Mouse (Mus musculus) intestine, embryonic 14.5 days (tissue): ENCODE measurements around the gene Dnmt3a. TPM values are rescaled to one million over a fixed set of nuclear protein-coding genes. Genes with fewer than 3 reads are reported as not detected.

Experiments
- ATAC-seq: fragments of 200-750 bp; cut with Nextera tagmentation; replicated peaks from 2 replicates; pipeline ENCODE4 v1.8.0; 2017; ENCODE audit warnings: low read depth, moderate number of reproducible peaks, moderate TSS enrichment, moderate library complexity; ENCODE audit not compliant: low FRiP score, low TSS enrichment
- DNase-seq: peaks from one replicate; pipeline ENCODE4 v3.0.0-alpha.2; 2018; ENCODE audit warnings: low spot score
- H3K27ac ChIP-seq: fragments of 300-500 bp; sonication (generic); 2 replicates; pipeline ENCODE4 v1.5.1; 2014; ENCODE audit warnings: low read depth, mild to moderate bottlenecking, control low read depth
- H3K27me3 ChIP-seq: fragments of 300-500 bp; sonication (generic); replicated peaks from 2 replicates; pipeline ENCODE4 v1.6.1; 2014; ENCODE audit warnings: low read length, control low read depth; ENCODE audit not compliant: control insufficient read depth, insufficient read depth
- H3K36me3 ChIP-seq: fragments of 300-500 bp; sonication (generic); 2 replicates; pipeline ENCODE4 v1.6.1; 2014; ENCODE audit warnings: low read length, control low read depth; ENCODE audit not compliant: control insufficient read depth, insufficient read depth
- H3K4me1 ChIP-seq: fragments of 300-500 bp; sonication (generic); replicated peaks from 2 replicates; pipeline ENCODE4 v1.6.1; 2014; ENCODE audit warnings: low read length, control low read depth, mixed read lengths; ENCODE audit not compliant: control insufficient read depth, insufficient read depth
- H3K4me2 ChIP-seq: fragments of 300-500 bp; sonication (generic); 2 replicates; pipeline ENCODE4 v1.6.1; 2014; ENCODE audit warnings: low read length
- H3K4me3 ChIP-seq: fragments of 300-500 bp; sonication (generic); 2 replicates; pipeline ENCODE4 v1.5.1; 2014; ENCODE audit warnings: low read depth, low read length, control low read depth, mixed read lengths
- H3K9ac ChIP-seq: fragments of 300-500 bp; sonication (generic); 2 replicates; pipeline ENCODE4 v1.6.1; 2014; ENCODE audit warnings: mild to moderate bottlenecking, low read length
- H3K9me3 ChIP-seq: fragments of 300-500 bp; sonication (generic); 2 replicates; pipeline ENCODE4 v1.6.1; 2016; ENCODE audit warnings: low read length, control low read depth; ENCODE audit not compliant: control insufficient read depth
- WGBS: fragments of 180-500 bp; shearing (Covaris S2); extraction: QIAGEN DNeasy Blood & Tissue Kit; methylation state at CpG from one replicate; pipeline ENCODE4 v1.1.7; 2014; 5-methylcytosine and 5-hydroxymethylcytosine counted together
- polyA plus RNA-seq: library from polyadenylated mRNA; unstranded; fragments of >200 nt; fragmentation: Nextera tagmentation; extraction: Ambion mirVana; gene quantifications from 2 replicates; pipeline ENCODE4 v1.2.1, GENCODE M21; 2014

The Dnmt3a gene
- polyA plus RNA-seq, 1 experiment from 2014 or later = 69.3 TPM

GRCm38 (mm10) chr12:3955371-3955770 is 149.6 kb downstream of the Dnmt3a start:
- no peak overlapping the region for H3K4me3 ChIP-seq
- no peak overlapping the region for H3K4me2 ChIP-seq
- 27% methylated on average over 10 of the region's 10 CpGs for WGBS
- DNase-seq (peak; percentile 67), ATAC-seq (no peak)
- H3K27me3 ChIP-seq = peaks cover 19% of the 10 kb centered on the region
- 0 out of 2 replicates have a peak, but pooled peaks cover 1% of the 10 kb centered on the region for H3K4me1 ChIP-seq
- H3K9ac ChIP-seq = no peak overlapping the region
- no peaks in the 10 kb centered on the region for H3K9me3 ChIP-seq
- H3K27ac ChIP-seq = no peak overlapping the region
- H3K36me3 ChIP-seq = no peaks in the 10 kb centered on the region

- no peak for ATAC-seq
- Histone ChIP-seq H3K36me3 (no peaks in the 10 kb centered on the region), H3K4me2 (no peak overlapping the region), H3K9me3 (no peaks in the 10 kb centered on the region), H3K27ac (no peak overlapping the region), H3K27me3 (peaks cover 19% of the 10 kb centered on the region), H3K9ac (no peak overlapping the region), H3K4me1 (0 out of 2 replicates have a peak, but pooled peaks cover 5% of the 10 kb centered on the region), H3K4me3 (no peak overlapping the region)
- 13% methylated on average over 3 of the region's 3 CpGs for WGBS
- DNase-seq = no peak
These were observed 150.5 kb downstream of the Dnmt3a start for GRCm38 (mm10) chr12:3956351-3956750.

- ATAC-seq (peak; percentile 95), DNase-seq (peak; percentile 91)
- Histone ChIP-seq H3K9me3 (no peaks in the 10 kb centered on the region), H3K27ac (peak overlapping the region; percentile 89), H3K4me2 (peak overlapping the region; percentile 82), H3K27me3 (peaks cover 3% of the 10 kb centered on the region), H3K9ac (peak overlapping the region; percentile 67), H3K4me3 (peak overlapping the region; percentile 55), H3K36me3 (no peaks in the 10 kb centered on the region), H3K4me1 (0 out of 2 replicates have a peak, but pooled peaks cover 5% of the 10 kb centered on the region)
- 2% methylated on average over 51 of the region's 53 CpGs for WGBS
These were observed 154.2 kb downstream of the Dnmt3a start for GRCm38 (mm10) chr12:3959791-3960543.

- ATAC-seq = no peak
- H3K9me3 ChIP-seq = no peaks in the 10 kb centered on the region
- no peak overlapping the region; the same call in 1 of the 2 replicates for H3K27ac ChIP-seq
- H3K27me3 ChIP-seq = no peaks in the 10 kb centered on the region; the same call in 1 of the 2 replicates
- no peaks in the 10 kb centered on the region for H3K36me3 ChIP-seq
- DNase-seq = no peak
- H3K4me1 ChIP-seq = 0 out of 2 replicates have a peak, but pooled peaks cover 5% of the 10 kb centered on the region
- H3K4me3 ChIP-seq = peak overlapping the region; percentile 55
- peak overlapping the region; percentile 82 for H3K4me2 ChIP-seq
- WGBS = 52% methylated on average over 4 of the region's 4 CpGs
- H3K9ac ChIP-seq = peak overlapping the region; percentile 67
These were observed 154.7 kb downstream of the Dnmt3a start for GRCm38 (mm10) chr12:3960553-3960952.

Other genes with a start within 250 kb of the Dnmt3a start
- 32.6 and 32.8 TPM in 2 replicates for gene Dtnb, start 233.6 kb upstream of the Dnmt3a start, polyA plus RNA-seq
- 3.2 TPM in 2 replicates for gene Pomc, start 148.9 kb downstream of the Dnmt3a start, polyA plus RNA-seq
- 3.2 and 3.7 TPM in 2 replicates for gene Efr3b, start 232.9 kb downstream of the Dnmt3a start, polyA plus RNA-seq